Mouse (Mus musculus) brain, embryonic 14.5 days (tissue): Measurements from ENCODE around the gene F12.

ENCODE experiments used
- CTCF ChIP-seq: fragments of 200-500 bp; IDR thresholded peaks from 2 replicates; pipeline ENCODE4 v1.5.1; 2012; ENCODE audit warnings: inconsistent platforms, mild to moderate bottlenecking, moderate library complexity, borderline replicate concordance; ENCODE audit not compliant: insufficient read depth, insufficient read length; ENCODE audit errors: extremely low read depth
- POLR2A ChIP-seq: fragments of 200-500 bp; IDR thresholded peaks from 2 replicates; pipeline ENCODE4 v1.6.1; 2012; ENCODE audit warnings: mild to moderate bottlenecking, inconsistent platforms, borderline replicate concordance; ENCODE audit not compliant: poor library complexity, insufficient read depth, insufficient read length, severe bottlenecking; ENCODE audit errors: extremely low read depth

- TF ChIP-seq POLR2A (no peak), CTCF (no peak)
These were observed 43.8 kb upstream of the F12 start for GRCm38 (mm10) chr13:55470372-55470771.
